Mouse (Mus musculus): ENCODE measurements around the gene Gm13178. TPM values are rescaled to one million over a fixed set of nuclear protein-coding genes. Genes with fewer than 3 reads are reported as not detected.

Gene Gm13178
- not detected in 2 replicates for polyA plus RNA-seq (2012; rRNA removed)

DNA sequence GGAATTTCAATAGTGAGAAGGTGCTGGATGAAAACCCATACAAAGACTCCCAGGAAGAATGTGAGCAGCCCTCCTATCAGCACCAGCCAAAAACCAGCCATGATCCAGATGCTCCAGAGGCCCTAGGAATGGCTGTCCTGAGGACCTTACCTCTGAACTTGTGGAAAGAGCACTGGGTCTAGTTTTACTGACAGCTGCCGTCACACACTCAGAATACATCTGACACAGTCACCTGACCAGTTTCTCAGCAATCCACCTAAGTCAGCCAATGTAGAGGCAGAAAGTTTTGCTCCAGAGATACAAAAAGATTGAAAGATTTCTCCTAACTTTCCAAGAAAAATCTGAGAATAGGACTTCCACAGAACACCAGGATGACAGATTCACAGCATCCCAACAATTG, at the start of gene Gm13178:
Gene Gm13178, minus strand, starts transcription at position 101 of the 400 bp plus-strand sequence.

GRCm38 (mm10) chr4:144686268-144686667, 34.9 kb downstream of the Gm13178 start, which contains the start of gene Gm436:
Gene Gm436 (minus strand): TSS chr4:144686368.

Other genes with a start within 250 kb of the Gm13178 start
- not detected in 2 replicates for gene 9430007A20Rik, start 201.6 kb downstream of the Gm13178 start, polyA plus RNA-seq (2012; rRNA removed)
- not detected in 2 replicates for gene Gm13124, start 156.3 kb downstream of the Gm13178 start, polyA plus RNA-seq (2012; rRNA removed)
- not detected in 2 replicates for gene Aadacl4, start 107.7 kb downstream of the Gm13178 start, polyA plus RNA-seq (2012; rRNA removed)
- gene Gm436, start 35.0 kb downstream of the Gm13178 start, polyA plus RNA-seq (2012; rRNA removed): not detected in 2 replicates
- not detected in 2 replicates for gene Gm438, start 65.2 kb upstream of the Gm13178 start, polyA plus RNA-seq (2012; rRNA removed)
- gene Dhrs3, start 171.4 kb upstream of the Gm13178 start, polyA plus RNA-seq (2012; rRNA removed): 13.9 and 25.4 TPM in 2 replicates